Mouse (Mus musculus): ENCODE results near the gene Vmn1r49. TPM values are rescaled to one million over a fixed set of nuclear protein-coding genes. Genes with fewer than 3 reads are reported as not detected.

Gene Vmn1r49
- not detected in 2 replicates for polyA plus RNA-seq (2015; fragmentation: Nextera tagmentation; extraction: Ambion mirVana)

GRCm38 (mm10) chr6:90078406-90078805, at the start of gene Vmn1r49:
Gene Vmn1r49 (minus strand): TSS chr6:90078506.

GRCm38 (mm10) chr6:90122296-90122695, 44.0 kb upstream of the Vmn1r49 start, which contains the start of gene Vmn1r51:
Gene Vmn1r51 (plus strand): TSS chr6:90122596.

GRCm38 (mm10) chr6:90101130-90101529, 22.8 kb upstream of the Vmn1r49 start, which contains the start of gene Vmn1r50:
Gene Vmn1r50 (plus strand): TSS chr6:90101430.

GRCm38 (mm10) chr6:90036741-90037140, 41.6 kb downstream of the Vmn1r49 start, which contains the start of gene Vmn1r48:
Gene Vmn1r48 (minus strand): TSS chr6:90036841.

Other genes starting within 250 kb of the Vmn1r49 start
- gene Vmn1r42, start 202.1 kb downstream of the Vmn1r49 start, polyA plus RNA-seq (2015; fragmentation: Nextera tagmentation; extraction: Ambion mirVana): not detected in 2 replicates
- not detected in 2 replicates for gene Vmn1r43, start 202.1 kb downstream of the Vmn1r49 start, polyA plus RNA-seq (2015; fragmentation: Nextera tagmentation; extraction: Ambion mirVana)
- gene Vmn1r44, start 194.8 kb downstream of the Vmn1r49 start, polyA plus RNA-seq (2015; fragmentation: Nextera tagmentation; extraction: Ambion mirVana): not detected in 2 replicates
- gene Vmn1r45, start 137.9 kb downstream of the Vmn1r49 start, polyA plus RNA-seq (2015; fragmentation: Nextera tagmentation; extraction: Ambion mirVana): not detected in 2 replicates
- not detected in 2 replicates for gene Vmn1r46, start 109.2 kb downstream of the Vmn1r49 start, polyA plus RNA-seq (2015; fragmentation: Nextera tagmentation; extraction: Ambion mirVana)
- gene Vmn1r47, start 62.4 kb downstream of the Vmn1r49 start, polyA plus RNA-seq (2015; fragmentation: Nextera tagmentation; extraction: Ambion mirVana): not detected in 2 replicates
- not detected in 2 replicates for gene Vmn1r48, start 41.7 kb downstream of the Vmn1r49 start, polyA plus RNA-seq (2015; fragmentation: Nextera tagmentation; extraction: Ambion mirVana)
- not detected in 2 replicates for gene Vmn1r50, start 22.9 kb upstream of the Vmn1r49 start, polyA plus RNA-seq (2015; fragmentation: Nextera tagmentation; extraction: Ambion mirVana)
- not detected in 2 replicates for gene Vmn1r51, start 44.1 kb upstream of the Vmn1r49 start, polyA plus RNA-seq (2015; fragmentation: Nextera tagmentation; extraction: Ambion mirVana)
- gene Vmn1r52, start 96.3 kb upstream of the Vmn1r49 start, polyA plus RNA-seq (2015; fragmentation: Nextera tagmentation; extraction: Ambion mirVana): not detected in 2 replicates
- gene V1ra8, start 124.3 kb upstream of the Vmn1r49 start, polyA plus RNA-seq (2015; fragmentation: Nextera tagmentation; extraction: Ambion mirVana): not detected in 2 replicates
- gene Vmn1r53, start 145.9 kb upstream of the Vmn1r49 start, polyA plus RNA-seq (2015; fragmentation: Nextera tagmentation; extraction: Ambion mirVana): not detected in 2 replicates
- not detected in 2 replicates for gene Vmn1r54, start 167.8 kb upstream of the Vmn1r49 start, polyA plus RNA-seq (2015; fragmentation: Nextera tagmentation; extraction: Ambion mirVana)
- gene BC048671, start 222.7 kb upstream of the Vmn1r49 start, polyA plus RNA-seq (2015; fragmentation: Nextera tagmentation; extraction: Ambion mirVana): 0.15 TPM in 1 of 2 replicates, not detected in the other
- gene Chst13, start 246.7 kb upstream of the Vmn1r49 start, polyA plus RNA-seq (2015; fragmentation: Nextera tagmentation; extraction: Ambion mirVana): 0.12 and 0.15 TPM in 2 replicates

Measured in skeletal muscle tissue, postnatal 0 days (tissue).